Mouse (Mus musculus) midbrain, embryonic 16.5 days (tissue): ENCODE measurements around the gene Adora2b. TPM values are rescaled to one million over a fixed set of nuclear protein-coding genes. Genes with fewer than 3 reads are reported as not detected.
"Not testable (repeated sequence)": the region's sequence is repeated elsewhere in the genome, so short reads cannot be mapped to it uniquely, and the experiment has no call there.

Source experiments
- ATAC-seq: fragments of 200-750 bp; cut with Nextera tagmentation; 2 replicates; pipeline ENCODE4 v1.8.0; 2017; ENCODE audit warnings: moderate TSS enrichment
- H3K27ac ChIP-seq: fragments of 300-500 bp; sonication (generic); 2 replicates; pipeline ENCODE4 v1.5.1; 2014; ENCODE audit warnings: mild to moderate bottlenecking, low read length, mixed read lengths
- H3K27me3 ChIP-seq: fragments of 300-500 bp; sonication (generic); 2 replicates; pipeline ENCODE4 v1.6.1; 2014; ENCODE audit warnings: low read depth, low read length, mixed read lengths; ENCODE audit not compliant: control insufficient read depth, insufficient read depth
- H3K36me3 ChIP-seq: fragments of 300-500 bp; sonication (generic); 2 replicates; pipeline ENCODE4 v1.6.1; 2014; ENCODE audit warnings: mild to moderate bottlenecking, low read length, moderate library complexity, mixed read lengths; ENCODE audit not compliant: control insufficient read depth, insufficient read depth
- H3K4me1 ChIP-seq: fragments of 300-500 bp; sonication (generic); 2 replicates; pipeline ENCODE4 v1.6.1; 2014; ENCODE audit warnings: mild to moderate bottlenecking, low read length, mixed read lengths; ENCODE audit not compliant: control insufficient read depth, insufficient read depth
- H3K4me2 ChIP-seq: fragments of 300-500 bp; sonication (generic); 2 replicates; pipeline ENCODE4 v1.6.1; 2014; ENCODE audit warnings: mild to moderate bottlenecking, low read length, mixed read lengths
- H3K4me3 ChIP-seq: fragments of 300-500 bp; sonication (generic); 2 replicates; pipeline ENCODE4 v1.5.1; 2014; ENCODE audit warnings: low read depth, mild to moderate bottlenecking, low read length, moderate library complexity, mixed read lengths
- H3K9ac ChIP-seq: fragments of 300-500 bp; sonication (generic); 2 replicates; pipeline ENCODE4 v1.6.1; 2014; ENCODE audit warnings: low read depth, low read length, mixed read lengths
- H3K9me3 ChIP-seq: fragments of 300-500 bp; sonication (generic); replicated peaks from 2 replicates; pipeline ENCODE4 v1.6.1; 2014; ENCODE audit warnings: mild to moderate bottlenecking, low read length, mixed read lengths; ENCODE audit not compliant: control insufficient read depth, poor library complexity, severe bottlenecking
- WGBS: fragments of 180-500 bp; shearing (Covaris S2); extraction: QIAGEN DNeasy Blood & Tissue Kit; methylation state at CpG from one replicate; pipeline ENCODE4 v1.1.7; 2014; 5-methylcytosine and 5-hydroxymethylcytosine counted together
- polyA plus RNA-seq: library from polyadenylated mRNA; unstranded; fragments of >200 nt; fragmentation: Nextera tagmentation; extraction: Ambion mirVana; gene quantifications from 2 replicates; pipeline ENCODE4 v1.2.1, GENCODE M21; 2015

Gene Adora2b
- polyA plus RNA-seq, 1 experiment from 2014 or later = 6.0 TPM

GRCm38 (mm10) chr11:62269097-62269496, 20.3 kb downstream of the Adora2b start:
- no peaks in the 10 kb centered on the region for H3K9me3 ChIP-seq
- no peaks in the 10 kb centered on the region for H3K27me3 ChIP-seq
- no peak overlapping the region for H3K4me3 ChIP-seq
- WGBS = 82% methylated on average over 12 of the region's 12 CpGs
- no peak for ATAC-seq
- H3K27ac ChIP-seq = no peak overlapping the region
- H3K36me3 ChIP-seq = no peaks in the 10 kb centered on the region
- peaks cover 3% of the 10 kb centered on the region; the same call in 1 of the 2 replicates for H3K4me1 ChIP-seq
- no peak overlapping the region for H3K4me2 ChIP-seq
- H3K9ac ChIP-seq = no peak overlapping the region

DNA sequence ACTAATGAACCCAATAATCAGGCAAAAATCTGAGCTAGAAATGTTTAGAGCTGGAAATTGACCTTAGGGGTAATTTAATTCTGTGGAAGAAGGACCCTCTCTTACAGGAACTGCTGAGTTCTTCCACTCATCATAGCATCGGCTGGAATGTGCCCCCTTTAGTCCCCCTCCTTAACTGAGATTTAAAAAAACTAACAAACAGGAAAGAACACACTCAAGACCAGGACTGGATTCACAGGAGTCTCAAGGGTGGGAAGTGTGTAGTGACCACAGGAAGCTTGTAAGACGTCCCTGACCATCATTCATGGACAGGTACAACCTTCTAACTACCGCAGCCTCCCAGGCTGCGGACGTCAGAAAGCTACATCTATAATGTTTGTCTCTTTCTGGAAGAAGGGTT, 22.1 kb downstream of the Adora2b start:
- ATAC-seq = no peak
- Histone ChIP-seq H3K4me3 (no peak overlapping the region), H3K27me3 (no peaks in the 10 kb centered on the region), H3K4me2 (no peak overlapping the region), H3K9ac (no peak overlapping the region), H3K4me1 (peaks cover 3% of the 10 kb centered on the region; the same call in 1 of the 2 replicates), H3K9me3 (no peaks in the 10 kb centered on the region), H3K27ac (no peak overlapping the region), H3K36me3 (no peaks in the 10 kb centered on the region)
- 66% methylated on average over 5 of the region's 5 CpGs for WGBS

GRCm38 (mm10) chr11:62277086-62277485, 28.3 kb downstream of the Adora2b start:
- no peak for ATAC-seq
- Histone ChIP-seq H3K4me3 (no peak overlapping the region), H3K27ac (no peak overlapping the region), H3K9me3 (no peaks in the 10 kb centered on the region), H3K27me3 (no peaks in the 10 kb centered on the region), H3K9ac (no peak overlapping the region), H3K36me3 (no peaks in the 10 kb centered on the region), H3K4me2 (no peak overlapping the region), H3K4me1 (peaks cover 4% of the 10 kb centered on the region)
- 64% methylated on average over 8 of the region's 8 CpGs for WGBS

- Histone ChIP-seq H3K36me3 (no peaks in the 10 kb centered on the region; the same call in 1 of the 2 replicates), H3K4me1 (peaks cover 11% of the 10 kb centered on the region), H3K4me3 (no peak overlapping the region), H3K27me3 (no peaks in the 10 kb centered on the region), H3K27ac (no peak overlapping the region), H3K4me2 (no peak overlapping the region), H3K9me3 (no peaks in the 10 kb centered on the region), H3K9ac (no peak overlapping the region)
- 23% methylated on average over 5 of the region's 5 CpGs for WGBS
- ATAC-seq = no peak
These were observed 29.2 kb downstream of the Adora2b start for GRCm38 (mm10) chr11:62278027-62278426.

DNA sequence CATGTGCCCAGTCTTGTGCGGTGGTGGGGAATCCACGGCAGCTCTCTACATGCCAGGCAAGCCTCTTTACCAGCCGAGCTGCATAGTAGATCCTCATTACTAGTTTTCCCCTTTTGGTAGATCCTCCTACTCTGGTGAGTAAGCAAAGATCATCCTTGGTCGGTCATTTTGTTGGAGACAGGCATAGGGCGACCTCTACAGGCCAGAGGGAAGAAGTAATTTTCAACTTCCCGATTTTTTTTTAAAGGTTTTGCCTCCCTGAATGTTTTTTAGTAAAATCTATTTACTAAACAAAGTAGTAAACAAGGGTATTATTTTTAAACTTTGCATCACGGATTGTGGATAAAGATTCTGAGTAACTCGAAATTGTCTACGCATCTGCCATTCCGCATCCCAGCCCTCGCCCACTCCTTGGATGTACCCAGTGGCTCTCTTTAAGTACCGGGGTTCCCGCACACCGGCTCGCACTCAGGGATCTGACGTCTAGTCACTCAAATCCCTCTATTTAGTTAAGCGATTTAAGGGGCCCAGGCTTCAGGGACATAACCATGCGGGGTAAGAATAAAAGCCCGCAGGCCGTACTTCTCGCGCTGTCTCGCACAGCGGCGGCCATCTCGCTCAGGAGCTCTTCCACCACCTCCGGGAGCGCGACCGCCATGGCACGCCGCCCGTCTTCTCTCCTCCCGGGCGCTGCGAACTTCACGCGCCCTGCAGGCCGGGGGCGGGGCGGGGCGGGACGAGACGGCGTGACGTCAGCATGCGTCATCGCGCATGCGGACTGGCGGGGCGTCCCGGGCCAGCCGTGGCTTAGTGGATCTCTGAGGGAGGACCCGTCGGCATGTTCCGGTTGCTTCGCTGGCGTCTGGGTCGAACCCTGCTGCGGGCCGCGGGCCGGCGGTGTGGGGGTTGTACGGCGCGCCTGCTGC, 32.2 kb downstream of the Adora2b start, which contains the start of the genes Zswim7 and Ttc19:
Zswim7 (minus strand) TSS at position 701 of the 926 bp plus-strand sequence.
Ttc19 (plus strand) TSS at position 799 of the 926 bp plus-strand sequence.
- H3K27ac ChIP-seq = peak within 1 kb of the TSS; percentile 91
- H3K4me1 ChIP-seq = peaks cover 11% of the 10 kb centered on the region
- H3K9ac ChIP-seq = peak within 1 kb of the TSS; percentile 85
- H3K4me2 ChIP-seq = peak within 1 kb of the TSS; percentile 64
- no peaks in the 10 kb centered on the region for H3K27me3 ChIP-seq
- WGBS = under 1% methylated on average over 68 of the region's 68 CpGs
- H3K9me3 ChIP-seq = no peaks in the 10 kb centered on the region
- H3K4me3 ChIP-seq = peak within 1 kb of the TSS; percentile 81
- ATAC-seq = peak; percentile 96
- peaks cover 4% of the 10 kb centered on the region; the same call in 1 of the 2 replicates for H3K36me3 ChIP-seq

- H3K4me3 ChIP-seq = peak overlapping the region; percentile 81
- no peaks in the 10 kb centered on the region for H3K27me3 ChIP-seq
- H3K4me1 ChIP-seq = peaks cover 11% of the 10 kb centered on the region
- H3K9ac ChIP-seq = peak overlapping the region; percentile 85
- WGBS = under 1% methylated on average over 56 of the region's 57 CpGs
- H3K36me3 ChIP-seq = peaks cover 9% of the 10 kb centered on the region
- H3K9me3 ChIP-seq = no peaks in the 10 kb centered on the region
- peak overlapping the region; percentile 91 for H3K27ac ChIP-seq
- ATAC-seq = peak; percentile 73
- peak overlapping the region; percentile 47 for H3K4me2 ChIP-seq
These were observed 32.8 kb downstream of the Adora2b start for GRCm38 (mm10) chr11:62281601-62281997.

- H3K9me3 ChIP-seq, H3K27ac ChIP-seq, ATAC-seq, H3K4me2 ChIP-seq, H3K27me3 ChIP-seq, H3K9ac ChIP-seq, H3K4me3 ChIP-seq: not testable (repeated sequence)
- peaks cover 14% of the 10 kb centered on the region for H3K36me3 ChIP-seq
- WGBS = 86% methylated on average over 3 of the region's 3 CpGs
- H3K4me1 ChIP-seq = peaks cover 11% of the 10 kb centered on the region
These were observed 35.2 kb downstream of the Adora2b start for GRCm38 (mm10) chr11:62284020-62284419.

DNA sequence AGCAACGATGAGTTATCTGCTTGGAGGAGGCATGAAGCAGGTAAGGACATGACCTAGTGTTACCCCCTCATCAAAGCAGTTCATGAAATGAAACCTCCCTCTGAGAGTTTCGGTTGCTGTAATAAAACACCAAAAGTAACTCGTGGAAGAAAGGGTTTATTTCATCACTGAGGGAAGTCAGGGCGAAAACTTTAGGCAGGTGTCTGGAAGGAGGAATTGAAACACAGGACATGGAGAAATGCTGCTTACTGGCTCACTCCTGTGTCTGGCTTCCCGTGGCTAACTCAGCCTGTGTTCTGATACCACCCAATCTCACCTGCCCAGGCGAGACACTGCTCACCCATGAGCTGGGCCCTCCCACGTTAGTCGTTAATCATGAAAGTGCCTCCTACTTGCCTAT, 36.2 kb downstream of the Adora2b start:
- Histone ChIP-seq H3K4me2 (no peak overlapping the region), H3K4me1 (peaks cover 11% of the 10 kb centered on the region), H3K4me3 (no peak overlapping the region), H3K9ac (no peak overlapping the region), H3K9me3 (no peaks in the 10 kb centered on the region), H3K27me3 (no peaks in the 10 kb centered on the region), H3K36me3 (peaks cover 14% of the 10 kb centered on the region), H3K27ac (no peak overlapping the region)
- ATAC-seq = no peak
- 93% methylated on average over 8 of the region's 8 CpGs for WGBS

- H3K9me3 ChIP-seq = no peaks in the 10 kb centered on the region
- H3K36me3 ChIP-seq = peaks cover 17% of the 10 kb centered on the region
- ATAC-seq = no peak
- H3K27ac ChIP-seq = no peak overlapping the region
- no peak overlapping the region for H3K4me3 ChIP-seq
- WGBS = 96% methylated on average over 1 of the region's 1 CpGs
- no peak overlapping the region for H3K9ac ChIP-seq
- H3K4me2 ChIP-seq = no peak overlapping the region
- peaks cover 1% of the 10 kb centered on the region; the same call in 1 of the 2 replicates for H3K4me1 ChIP-seq
- no peaks in the 10 kb centered on the region for H3K27me3 ChIP-seq
These were observed 38.9 kb downstream of the Adora2b start for GRCm38 (mm10) chr11:62287700-62288099.
